Mouse (Mus musculus): ENCODE measurements at regions not wholly inside any gene's neighbourhood (a gene's known extent, or its start where the extent isn't known, plus 50 kb on each side); places are given as distances from the start of the nearest gene placed in this dataset.

DNA sequence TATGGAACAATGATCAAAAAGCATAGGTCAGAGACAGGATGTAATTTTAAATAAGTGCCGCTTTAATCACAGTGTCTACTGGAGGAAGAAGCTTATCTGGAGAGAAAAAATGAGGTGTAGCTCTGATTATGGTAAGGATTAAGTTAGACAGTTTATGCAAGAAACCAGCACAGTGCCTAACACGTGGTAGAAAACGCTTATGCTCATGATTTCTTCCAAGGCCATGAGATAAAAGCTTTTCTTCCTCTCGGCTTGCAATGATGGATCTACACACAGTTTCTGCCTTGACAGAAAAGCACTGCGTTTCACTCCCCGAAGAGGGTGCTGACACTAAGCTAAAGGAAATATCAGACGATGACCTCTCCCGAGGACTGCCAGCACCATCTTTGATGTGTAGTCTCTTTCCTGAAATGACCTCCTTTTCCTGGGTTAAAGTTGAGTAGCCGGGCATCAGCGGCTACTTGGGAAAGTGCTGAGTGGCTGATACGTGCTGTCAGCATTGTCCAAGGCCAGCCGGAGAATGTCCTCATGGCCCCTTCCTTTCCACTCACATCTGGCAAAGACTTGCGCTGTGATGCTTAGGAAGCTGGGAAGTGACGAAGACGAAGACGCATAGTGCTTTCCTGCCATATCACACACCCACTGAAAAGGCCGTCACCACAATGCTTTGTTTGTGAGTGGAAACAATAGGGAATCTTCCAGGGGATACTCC, 72.0 kb downstream of the Hoxa1 start:
- ATAC-seq (ENCODE audit: low FRiP score, low TSS enrichment), result no peak
- Histone ChIP-seq H3K4me2 (replicated peaks; ENCODE audit: low read depth, low read length) (no peak overlapping the region), H3K27me3 (ENCODE audit: control insufficient read depth, insufficient read depth, low read length) (no peaks in the 10 kb centered on the region), H3K4me3 (ENCODE audit: low read length) (no peak overlapping the region), H3K9ac (ENCODE audit: low read depth, low read length) (no peak overlapping the region), H3K27ac (ENCODE audit: low read depth, low read length) (no peak overlapping the region), H3K4me1 (ENCODE audit: control insufficient read depth, insufficient read depth, low read length) (no peaks in the 10 kb centered on the region), H3K36me3 (ENCODE audit: control insufficient read depth, insufficient read depth, low read length) (no peaks in the 10 kb centered on the region), H3K9me3 (ENCODE audit: control insufficient read depth, low read length) (no peaks in the 10 kb centered on the region; the same call in 1 of the 2 replicates)
- WGBS, result 41% methylated on average over 17 of the region's 17 CpGs

DNA sequence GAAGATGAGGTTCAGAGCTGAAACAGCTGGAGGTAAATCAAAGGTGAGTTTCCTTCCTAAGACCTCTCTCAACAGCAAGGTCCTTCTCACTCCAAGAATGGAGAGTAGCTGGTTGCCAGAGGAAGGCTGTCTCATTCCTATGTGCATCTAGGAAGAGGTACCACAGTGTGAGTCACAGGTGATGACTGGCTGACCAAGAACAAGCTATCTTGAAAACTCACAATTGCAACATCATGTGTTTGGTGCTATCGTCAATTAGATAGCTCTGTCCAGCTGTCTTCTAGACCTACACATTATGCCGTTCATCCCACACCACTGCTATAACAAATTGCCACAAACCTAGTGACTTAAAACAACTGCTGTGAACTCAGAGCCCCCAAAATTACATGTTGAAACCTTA, 72.3 kb upstream of the Skap2 start:
- ATAC-seq (ENCODE audit: low FRiP score, low TSS enrichment), result no peak
- Histone ChIP-seq H3K4me1 (ENCODE audit: control insufficient read depth, insufficient read depth, low read length) (no peaks in the 10 kb centered on the region), H3K27ac (ENCODE audit: low read depth, low read length) (no peak overlapping the region), H3K36me3 (ENCODE audit: control insufficient read depth, insufficient read depth, low read length) (no peaks in the 10 kb centered on the region), H3K27me3 (ENCODE audit: control insufficient read depth, insufficient read depth, low read length) (no peaks in the 10 kb centered on the region), H3K9me3 (ENCODE audit: control insufficient read depth, low read length) (no peaks in the 10 kb centered on the region; the same call in 1 of the 2 replicates), H3K9ac (ENCODE audit: low read depth, low read length) (no peak overlapping the region), H3K4me3 (ENCODE audit: low read length) (no peak overlapping the region), H3K4me2 (replicated peaks; ENCODE audit: low read depth, low read length) (no peak overlapping the region)
- WGBS, result 88% methylated on average over 2 of the region's 2 CpGs

DNA sequence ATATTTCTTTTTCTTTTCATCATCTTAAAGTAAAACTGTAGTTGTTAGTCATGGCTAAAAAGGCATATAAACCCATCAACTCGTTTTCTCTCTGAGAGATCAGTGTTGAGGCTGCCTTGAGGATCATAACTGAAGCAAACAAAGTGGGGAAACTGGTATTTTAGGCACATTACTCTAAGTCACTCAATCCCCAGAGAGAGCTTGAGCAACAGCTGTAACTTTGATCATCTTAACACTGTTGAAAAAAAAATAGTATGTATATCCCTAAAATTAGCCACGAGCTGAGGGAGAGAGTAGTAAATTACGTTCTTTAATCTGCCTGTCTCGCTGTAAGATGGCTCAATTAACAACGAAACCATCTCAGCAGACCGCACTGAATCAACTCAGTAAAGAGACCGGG, 67.2 kb upstream of the Skap2 start:
- no peak for ATAC-seq (ENCODE audit: low FRiP score, low TSS enrichment)
- Histone ChIP-seq H3K4me2 (replicated peaks; ENCODE audit: low read depth, low read length) (no peak overlapping the region), H3K36me3 (ENCODE audit: control insufficient read depth, insufficient read depth, low read length) (no peaks in the 10 kb centered on the region), H3K27me3 (ENCODE audit: control insufficient read depth, insufficient read depth, low read length) (no peaks in the 10 kb centered on the region), H3K9me3 (ENCODE audit: control insufficient read depth, low read length) (no peaks in the 10 kb centered on the region), H3K4me1 (ENCODE audit: control insufficient read depth, insufficient read depth, low read length) (peaks cover 3% of the 10 kb centered on the region; the same call in 1 of the 2 replicates), H3K4me3 (ENCODE audit: low read length) (no peak overlapping the region), H3K9ac (ENCODE audit: low read depth, low read length) (no peak overlapping the region), H3K27ac (ENCODE audit: low read depth, low read length) (no peak overlapping the region)
- 11% methylated on average over 7 of the region's 7 CpGs for WGBS

DNA sequence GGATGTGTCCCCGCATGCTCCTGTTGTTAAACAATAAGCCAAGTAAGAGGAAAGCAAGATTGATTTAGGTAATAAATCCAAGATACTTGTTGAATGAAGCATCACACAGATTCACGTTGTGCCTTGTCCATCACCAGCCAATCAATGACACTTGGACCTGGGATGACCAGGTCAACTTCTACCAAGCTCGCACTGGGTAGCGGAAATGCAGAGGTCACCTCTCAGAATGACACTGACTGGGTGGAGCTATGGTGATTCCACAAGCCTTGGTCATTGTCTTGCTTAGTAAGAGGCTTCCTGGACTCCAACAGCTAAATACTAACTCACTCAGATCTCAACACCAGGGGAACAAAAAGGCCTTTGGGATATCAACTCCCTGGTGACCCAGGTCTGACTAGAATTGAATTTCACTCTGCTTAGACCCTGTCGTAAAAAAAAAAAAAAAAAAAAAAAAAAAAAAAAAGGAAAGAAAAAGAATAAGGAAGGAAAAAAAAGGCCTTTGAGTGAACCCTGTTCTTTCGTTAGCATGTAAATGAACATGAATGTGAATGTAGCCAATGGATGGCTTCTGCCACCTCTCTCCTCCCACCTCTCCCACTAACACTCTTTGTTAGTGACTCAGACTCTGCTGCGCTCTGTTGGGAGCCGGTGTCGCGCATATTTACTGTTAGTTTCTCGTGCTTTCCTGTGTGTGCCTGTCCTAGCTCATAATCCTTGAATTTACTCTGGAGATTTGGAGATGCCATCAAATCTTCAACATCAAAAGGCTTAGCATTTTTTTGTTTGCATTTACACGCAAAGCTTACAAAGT, 66.4 kb upstream of the Skap2 start:
- 22% methylated on average over 12 of the region's 12 CpGs for WGBS
- no peak overlapping the region for H3K4me3 ChIP-seq (ENCODE audit: low read length)
- ATAC-seq (ENCODE audit: low FRiP score, low TSS enrichment), result 0 out of 2 replicates have a peak, but pooled peaks have one; percentile 39

DNA sequence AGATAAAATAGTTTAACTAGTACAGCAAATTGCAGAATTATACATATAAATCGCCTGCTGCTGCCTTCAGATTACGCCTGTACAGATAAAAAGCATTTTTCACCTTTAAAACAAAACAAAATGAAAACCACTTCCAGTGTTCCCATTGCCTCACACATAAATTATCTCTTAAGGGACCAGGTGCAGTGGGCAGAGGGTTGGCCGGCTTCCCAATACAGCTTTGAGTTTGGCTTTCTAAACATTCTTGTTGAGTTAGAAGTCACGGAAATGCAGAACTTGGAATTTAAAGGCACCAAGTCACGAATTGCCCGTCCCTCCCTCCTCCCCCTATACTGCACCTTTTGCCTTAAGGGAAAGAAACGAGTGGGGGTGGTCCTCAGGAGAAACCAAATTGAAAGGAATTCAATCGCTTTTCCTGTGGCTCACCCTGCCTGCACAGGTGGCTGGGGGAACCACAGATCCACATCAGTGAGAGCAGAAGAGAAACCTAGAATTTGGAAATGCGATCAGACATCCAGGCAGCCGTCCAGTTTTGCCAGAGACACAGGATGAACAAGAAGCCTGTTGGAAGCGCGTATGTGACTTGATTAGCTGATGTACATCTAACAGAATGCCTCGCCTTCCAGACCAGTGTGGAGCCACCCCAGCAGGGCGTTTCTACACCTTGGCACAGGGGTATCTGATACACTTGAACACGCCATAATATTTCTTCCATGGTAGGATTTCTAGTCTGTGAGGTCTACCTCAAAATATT, 64.0 kb upstream of the Skap2 start:
- peaks cover 3% of the 10 kb centered on the region; the same call in 1 of the 2 replicates for H3K4me1 ChIP-seq (ENCODE audit: control insufficient read depth, insufficient read depth, low read length)
- H3K27ac ChIP-seq (ENCODE audit: low read depth, low read length), result no peak overlapping the region
- H3K27me3 ChIP-seq (ENCODE audit: control insufficient read depth, insufficient read depth, low read length), result no peaks in the 10 kb centered on the region
- WGBS, result 51% methylated on average over 15 of the region's 15 CpGs
- ATAC-seq (ENCODE audit: low FRiP score, low TSS enrichment), result no peak
- H3K9me3 ChIP-seq (ENCODE audit: control insufficient read depth, low read length), result no peaks in the 10 kb centered on the region
- H3K4me3 ChIP-seq (ENCODE audit: low read length), result no peak overlapping the region
- no peak overlapping the region for H3K9ac ChIP-seq (ENCODE audit: low read depth, low read length)
- no peak overlapping the region for H3K4me2 ChIP-seq (replicated peaks; ENCODE audit: low read depth, low read length)
- no peaks in the 10 kb centered on the region for H3K36me3 ChIP-seq (ENCODE audit: control insufficient read depth, insufficient read depth, low read length)

More for the DNA sequence above, 66.4 kb upstream of the Skap2 start:
- Histone ChIP-seq H3K36me3 (ENCODE audit: control insufficient read depth, insufficient read depth, low read length) (no peaks in the 10 kb centered on the region), H3K27ac (ENCODE audit: low read depth, low read length) (no peak overlapping the region), H3K4me1 (ENCODE audit: control insufficient read depth, insufficient read depth, low read length) (peaks cover 3% of the 10 kb centered on the region; the same call in 1 of the 2 replicates), H3K9ac (ENCODE audit: low read depth, low read length) (no peak overlapping the region), H3K4me2 (replicated peaks; ENCODE audit: low read depth, low read length) (peak overlapping the region; percentile 36; the same call in 1 of the 2 replicates), H3K27me3 (ENCODE audit: control insufficient read depth, insufficient read depth, low read length) (no peaks in the 10 kb centered on the region), H3K9me3 (ENCODE audit: control insufficient read depth, low read length) (no peaks in the 10 kb centered on the region)

DNA sequence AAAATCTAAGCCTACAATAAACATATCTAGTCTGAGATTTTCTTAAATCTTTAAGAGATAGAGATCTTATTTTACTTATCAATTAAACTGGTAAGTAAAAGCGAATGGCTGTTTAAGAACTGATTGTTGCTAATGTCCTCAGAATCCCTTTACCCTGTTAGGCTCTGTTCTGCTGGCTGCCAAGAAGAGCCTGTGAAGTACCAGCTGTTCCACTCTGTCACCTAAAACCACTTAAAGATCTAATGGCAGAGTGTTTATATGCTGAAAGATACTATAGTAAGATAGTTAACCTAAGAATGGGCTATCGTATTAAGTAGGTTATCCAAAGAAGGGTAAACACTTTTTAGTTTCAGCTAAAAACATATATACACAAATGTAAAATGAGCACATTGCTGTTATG, 62.6 kb upstream of the Skap2 start:
- H3K4me1 ChIP-seq (ENCODE audit: control insufficient read depth, insufficient read depth, low read length), result peaks cover 3% of the 10 kb centered on the region; the same call in 1 of the 2 replicates
- no peaks in the 10 kb centered on the region for H3K27me3 ChIP-seq (ENCODE audit: control insufficient read depth, insufficient read depth, low read length)
- no peak for ATAC-seq (ENCODE audit: low FRiP score, low TSS enrichment)
- H3K27ac ChIP-seq (ENCODE audit: low read depth, low read length), result no peak overlapping the region
- H3K4me3 ChIP-seq (ENCODE audit: low read length), result no peak overlapping the region
- no peaks in the 10 kb centered on the region for H3K36me3 ChIP-seq (ENCODE audit: control insufficient read depth, insufficient read depth, low read length)
- no peaks in the 10 kb centered on the region for H3K9me3 ChIP-seq (ENCODE audit: control insufficient read depth, low read length)
- H3K4me2 ChIP-seq (replicated peaks; ENCODE audit: low read depth, low read length), result no peak overlapping the region
- WGBS, result 82% methylated on average over 2 of the region's 2 CpGs
- no peak overlapping the region for H3K9ac ChIP-seq (ENCODE audit: low read depth, low read length)

DNA sequence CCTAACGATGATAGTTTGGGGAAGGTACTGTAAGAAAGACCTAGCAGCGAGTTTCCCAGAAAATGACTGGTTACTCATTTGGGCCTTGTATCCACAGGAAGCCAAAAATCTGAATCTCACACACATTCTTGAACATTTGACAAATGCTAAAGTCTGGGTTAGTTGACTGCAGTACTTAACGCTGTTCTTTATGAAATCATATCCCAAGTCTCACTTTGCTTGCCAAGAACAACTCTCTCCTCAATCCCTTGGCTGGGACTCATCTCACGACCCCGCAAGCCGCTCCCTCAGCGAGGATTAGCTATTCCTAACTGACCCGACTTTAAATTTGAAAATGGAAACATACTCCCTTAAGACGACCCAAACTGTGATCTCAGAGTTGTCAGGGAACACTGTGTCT, 54.8 kb upstream of the Skap2 start:
- Histone ChIP-seq H3K4me1 (ENCODE audit: control insufficient read depth, insufficient read depth, low read length) (no peaks in the 10 kb centered on the region; the same call in 1 of the 2 replicates), H3K4me2 (replicated peaks; ENCODE audit: low read depth, low read length) (no peak overlapping the region), H3K9me3 (ENCODE audit: control insufficient read depth, low read length) (no peaks in the 10 kb centered on the region), H3K9ac (ENCODE audit: low read depth, low read length) (no peak overlapping the region), H3K27ac (ENCODE audit: low read depth, low read length) (no peak overlapping the region), H3K27me3 (ENCODE audit: control insufficient read depth, insufficient read depth, low read length) (no peaks in the 10 kb centered on the region), H3K36me3 (ENCODE audit: control insufficient read depth, insufficient read depth, low read length) (no peaks in the 10 kb centered on the region), H3K4me3 (ENCODE audit: low read length) (no peak overlapping the region)
- WGBS, result 80% methylated on average over 9 of the region's 9 CpGs
- ATAC-seq (ENCODE audit: low FRiP score, low TSS enrichment), result no peak

DNA sequence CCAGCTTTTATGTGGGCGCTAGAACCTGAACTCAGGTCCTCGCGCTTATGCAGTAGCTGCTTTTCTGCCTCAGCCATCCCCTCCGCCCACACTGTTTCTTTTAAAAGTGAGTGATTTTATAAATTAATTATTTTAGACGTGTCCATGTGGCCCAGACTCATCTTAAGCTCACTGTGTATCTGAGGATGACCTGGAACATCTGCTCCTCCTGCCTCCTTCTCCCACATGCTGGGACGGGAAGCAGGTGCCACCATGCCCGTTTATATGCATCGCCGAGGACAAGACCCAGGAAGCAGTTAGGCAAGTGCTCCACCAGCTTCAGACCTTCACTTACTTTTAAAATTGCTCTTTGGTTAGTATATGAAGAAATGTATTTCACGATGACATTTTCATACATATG, 53.3 kb upstream of the Skap2 start:
- 92% methylated on average over 10 of the region's 10 CpGs for WGBS
- Histone ChIP-seq H3K27ac (ENCODE audit: low read depth, low read length) (no peak overlapping the region), H3K27me3 (ENCODE audit: control insufficient read depth, insufficient read depth, low read length) (no peaks in the 10 kb centered on the region), H3K4me2 (replicated peaks; ENCODE audit: low read depth, low read length) (no peak overlapping the region), H3K9me3 (ENCODE audit: control insufficient read depth, low read length) (no peaks in the 10 kb centered on the region), H3K9ac (ENCODE audit: low read depth, low read length) (no peak overlapping the region), H3K4me3 (ENCODE audit: low read length) (no peak overlapping the region), H3K36me3 (ENCODE audit: control insufficient read depth, insufficient read depth, low read length) (no peaks in the 10 kb centered on the region), H3K4me1 (ENCODE audit: control insufficient read depth, insufficient read depth, low read length) (no peaks in the 10 kb centered on the region; the same call in 1 of the 2 replicates)
- no peak for ATAC-seq (ENCODE audit: low FRiP score, low TSS enrichment)
